Mouse (Mus musculus) embryonic fibroblast, embryonic 13.5 days (primary cell): Measurements from ENCODE around the gene Chd1.

ENCODE experiments used
- CTCF ChIP-seq: IDR thresholded peaks from 2 replicates; pipeline ENCODE4 v1.5.1; 2011; ENCODE audit warnings: mild to moderate bottlenecking, control low read depth, low read length, moderate library complexity, borderline replicate concordance; ENCODE audit not compliant: insufficient read depth
- POLR2A ChIP-seq: IDR thresholded peaks from 2 replicates; pipeline ENCODE4 v1.6.1; 2011; ENCODE audit warnings: low read depth, mild to moderate bottlenecking, control low read depth, low read length, moderate library complexity

DNA sequence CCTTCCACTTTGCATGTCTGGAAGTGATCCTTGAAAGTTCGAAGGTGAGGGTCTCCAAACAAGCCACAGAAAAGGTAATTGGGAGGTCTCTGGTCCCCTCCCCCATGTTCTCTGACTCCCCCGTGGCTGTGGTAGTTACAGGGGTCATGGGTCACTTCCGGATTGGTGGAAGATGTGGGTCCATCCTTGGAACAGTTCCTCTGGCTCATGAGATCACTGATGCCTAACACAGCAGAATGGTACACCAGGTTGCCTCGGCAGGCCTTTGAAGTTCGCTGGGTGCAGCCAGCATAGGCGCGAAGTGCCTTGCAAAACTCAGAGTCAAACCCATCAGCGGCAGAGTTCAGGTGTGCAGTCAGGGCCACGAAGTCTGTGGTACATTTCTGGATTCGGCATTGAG, 116.0 kb downstream of the Chd1 start:
- TF ChIP-seq POLR2A (no peak), CTCF (no peak)
